Mouse (Mus musculus) heart, adult 8-10 months (tissue): Measurements from ENCODE around the gene Magi2. TPM values are rescaled to one million over a fixed set of nuclear protein-coding genes. Genes with fewer than 3 reads are reported as not detected.
"Not testable (repeated sequence)": the region's sequence is repeated elsewhere in the genome, so short reads cannot be mapped to it uniquely, and the experiment has no call there.

Experiments used
- DNase-seq: peaks from one replicate; pipeline ENCODE4 v3.0.0; 2022; ENCODE audit warnings: low spot score
- total RNA-seq, 4 experiments: library from RNA; stranded (reverse); gene quantifications; 2 replicates each; pipeline ENCODE4 v1.2.4; 2022

Magi2 gene
- total RNA-seq, 4 experiments from 2014 or later = 9.1 to 11.6 (median 9.6) TPM

- peak; percentile 19 for DNase-seq
These were observed 202.5 kb downstream of the Magi2 start for GRCm38 (mm10) chr5:19429290-19429689.

- peak; percentile 20 for DNase-seq
These were observed 235.7 kb downstream of the Magi2 start for GRCm38 (mm10) chr5:19462541-19462940.

- no peak for DNase-seq
These were observed 238.5 kb downstream of the Magi2 start for GRCm38 (mm10) chr5:19465383-19465782.

- no peak for DNase-seq
These were observed 246.1 kb downstream of the Magi2 start for GRCm38 (mm10) chr5:19472851-19473439.

- DNase-seq = peak; percentile 44
These were observed 256.1 kb downstream of the Magi2 start for GRCm38 (mm10) chr5:19482981-19483380.

GRCm38 (mm10) chr5:19487947-19488346 lies 261.1 kb downstream of the Magi2 start:
- no peak for DNase-seq

GRCm38 (mm10) chr5:19501005-19501404 lies 274.2 kb downstream of the Magi2 start:
- DNase-seq = peak; percentile 4

GRCm38 (mm10) chr5:19522168-19522567 lies 295.3 kb downstream of the Magi2 start:
- no peak for DNase-seq

- DNase-seq = no peak
These were observed 312.5 kb downstream of the Magi2 start for GRCm38 (mm10) chr5:19539348-19539747.

GRCm38 (mm10) chr5:19546424-19546823 lies 319.6 kb downstream of the Magi2 start:
- DNase-seq = no peak

GRCm38 (mm10) chr5:19546900-19547299 lies 320.1 kb downstream of the Magi2 start:
- DNase-seq = no peak

- no peak for DNase-seq
These were observed 326.7 kb downstream of the Magi2 start for GRCm38 (mm10) chr5:19553510-19553909.

GRCm38 (mm10) chr5:19565636-19566035 lies 338.8 kb downstream of the Magi2 start:
- no peak for DNase-seq

GRCm38 (mm10) chr5:19566136-19566535 lies 339.3 kb downstream of the Magi2 start:
- DNase-seq = not testable (repeated sequence)

GRCm38 (mm10) chr5:19607700-19608099 lies 380.9 kb downstream of the Magi2 start:
- DNase-seq = no peak

GRCm38 (mm10) chr5:19611788-19612187 lies 385.0 kb downstream of the Magi2 start:
- DNase-seq = no peak

GRCm38 (mm10) chr5:19621678-19622077 lies 394.8 kb downstream of the Magi2 start:
- DNase-seq = no peak

GRCm38 (mm10) chr5:19633976-19634375 lies 407.1 kb downstream of the Magi2 start:
- no peak for DNase-seq

GRCm38 (mm10) chr5:19637789-19638188 lies 411.0 kb downstream of the Magi2 start:
- DNase-seq = no peak

GRCm38 (mm10) chr5:19655986-19656385 lies 429.1 kb downstream of the Magi2 start:
- no peak for DNase-seq

- DNase-seq = no peak
These were observed 439.6 kb downstream of the Magi2 start for GRCm38 (mm10) chr5:19666416-19666815.

- no peak for DNase-seq
These were observed 490.5 kb downstream of the Magi2 start for GRCm38 (mm10) chr5:19717296-19717695.

- no peak for DNase-seq
These were observed 499.4 kb downstream of the Magi2 start for GRCm38 (mm10) chr5:19726277-19726676.

GRCm38 (mm10) chr5:19745376-19745775 lies 518.5 kb downstream of the Magi2 start:
- no peak for DNase-seq
